Mouse (Mus musculus): ENCODE data around the gene Fggy. TPM values are rescaled to one million over a fixed set of nuclear protein-coding genes. Genes with fewer than 3 reads are reported as not detected.

The Fggy gene
- total and polyA plus RNA-seq, 2 experiments from 2014 or later, result 2.7 to 3.9 TPM

GRCm38 (mm10) chr4:95636937-95637749, 79.8 kb downstream of the Fggy start:
- WGBS, result 24% methylated on average over 7 of the region's 7 CpGs

GRCm38 (mm10) chr4:95638063-95638462, 80.8 kb downstream of the Fggy start:
- H3K4me1 ChIP-seq (ENCODE audit: control insufficient read depth, insufficient read depth), result peaks cover 20% of the 10 kb centered on the region
- H3K9ac ChIP-seq (replicated peaks; ENCODE audit: low read depth, low read length), result no peak overlapping the region
- peak overlapping the region; percentile 87 for H3K27ac ChIP-seq (ENCODE audit: low read depth)
- peak; percentile 12 for DNase-seq (ENCODE audit: low spot score)
- H3K9me3 ChIP-seq (replicated peaks; ENCODE audit: control insufficient read depth, low read length), result no peaks in the 10 kb centered on the region
- TF ChIP-seq EP300 (IDR thresholded peaks at IDR 0.05; ENCODE audit: low read depth) (no peak), CTCF (IDR thresholded peaks at IDR 0.05; ENCODE audit: low read depth) (no peak)
- no peak overlapping the region for H3K4me3 ChIP-seq (ENCODE audit: low read depth, low read length)
- H3K4me2 ChIP-seq (ENCODE audit: low read depth, low read length), result no peak overlapping the region
- no peaks in the 10 kb centered on the region for H3K27me3 ChIP-seq (ENCODE audit: control insufficient read depth, insufficient read depth, low read length)
- H3K36me3 ChIP-seq (replicated peaks; ENCODE audit: control insufficient read depth, insufficient read depth, low read length), result no peaks in the 10 kb centered on the region
- WGBS, result 28% methylated on average over 3 of the region's 3 CpGs
- peak; percentile 31; the same call in 1 of the 2 replicates for ATAC-seq (ENCODE audit: insufficient read depth, low read depth)

More at GRCm38 (mm10) chr4:95636937-95637749, 79.8 kb downstream of the Fggy start:
- ATAC-seq (ENCODE audit: insufficient read depth, low read depth), result peak; percentile 88
- Histone ChIP-seq H3K9ac (replicated peaks; ENCODE audit: low read depth, low read length) (peak overlapping the region; percentile 2; the same call in 1 of the 2 replicates), H3K36me3 (replicated peaks; ENCODE audit: control insufficient read depth, insufficient read depth, low read length) (no peaks in the 10 kb centered on the region), H3K9me3 (replicated peaks; ENCODE audit: control insufficient read depth, low read length) (no peaks in the 10 kb centered on the region), H3K4me2 (ENCODE audit: low read depth, low read length) (peak overlapping the region; percentile 13), H3K27ac (ENCODE audit: low read depth) (peak overlapping the region; percentile 87), H3K27me3 (ENCODE audit: control insufficient read depth, insufficient read depth, low read length) (no peaks in the 10 kb centered on the region), H3K4me3 (ENCODE audit: low read depth, low read length) (no peak overlapping the region), H3K4me1 (ENCODE audit: control insufficient read depth, insufficient read depth) (peaks cover 20% of the 10 kb centered on the region)
- DNase-seq (ENCODE audit: low spot score), result peak; percentile 80
- 0 out of 2 replicates have a peak, but pooled peaks have one; percentile 31 for TF ChIP-seq EP300 (IDR thresholded peaks at IDR 0.05; ENCODE audit: low read depth)
- no peak; the same call in 1 of the 2 replicates for TF ChIP-seq CTCF (IDR thresholded peaks at IDR 0.05; ENCODE audit: low read depth)

GRCm38 (mm10) chr4:95640831-95641230, 83.5 kb downstream of the Fggy start:
- peaks cover 20% of the 10 kb centered on the region for H3K4me1 ChIP-seq (ENCODE audit: control insufficient read depth, insufficient read depth)
- TF ChIP-seq CTCF (IDR thresholded peaks at IDR 0.05; ENCODE audit: low read depth) (no peak), EP300 (IDR thresholded peaks at IDR 0.05; ENCODE audit: low read depth) (no peak)
- no peaks in the 10 kb centered on the region for H3K36me3 ChIP-seq (replicated peaks; ENCODE audit: control insufficient read depth, insufficient read depth, low read length)
- ATAC-seq (ENCODE audit: insufficient read depth, low read depth), result no peak
- 59% methylated on average over 1 of the region's 1 CpGs for WGBS
- no peak for DNase-seq (ENCODE audit: low spot score)
- no peak overlapping the region for H3K4me3 ChIP-seq (ENCODE audit: low read depth, low read length)
- H3K4me2 ChIP-seq (ENCODE audit: low read depth, low read length), result no peak overlapping the region
- no peaks in the 10 kb centered on the region for H3K9me3 ChIP-seq (replicated peaks; ENCODE audit: control insufficient read depth, low read length)
- H3K9ac ChIP-seq (replicated peaks; ENCODE audit: low read depth, low read length), result no peak overlapping the region
- no peak overlapping the region for H3K27ac ChIP-seq (ENCODE audit: low read depth)
- no peaks in the 10 kb centered on the region for H3K27me3 ChIP-seq (ENCODE audit: control insufficient read depth, insufficient read depth, low read length)

GRCm38 (mm10) chr4:95644048-95644447, 86.7 kb downstream of the Fggy start:
- Histone ChIP-seq H3K27me3 (ENCODE audit: control insufficient read depth, insufficient read depth, low read length) (no peaks in the 10 kb centered on the region), H3K9ac (replicated peaks; ENCODE audit: low read depth, low read length) (no peak overlapping the region), H3K9me3 (replicated peaks; ENCODE audit: control insufficient read depth, low read length) (no peaks in the 10 kb centered on the region), H3K4me3 (ENCODE audit: low read depth, low read length) (no peak overlapping the region), H3K36me3 (replicated peaks; ENCODE audit: control insufficient read depth, insufficient read depth, low read length) (no peaks in the 10 kb centered on the region), H3K27ac (ENCODE audit: low read depth) (no peak overlapping the region), H3K4me2 (ENCODE audit: low read depth, low read length) (no peak overlapping the region), H3K4me1 (ENCODE audit: control insufficient read depth, insufficient read depth) (no peaks in the 10 kb centered on the region)
- DNase-seq (ENCODE audit: low spot score), result no peak
- TF ChIP-seq CTCF (IDR thresholded peaks at IDR 0.05; ENCODE audit: low read depth) (no peak), EP300 (IDR thresholded peaks at IDR 0.05; ENCODE audit: low read depth) (no peak)
- 77% methylated on average over 5 of the region's 5 CpGs for WGBS
- ATAC-seq (ENCODE audit: insufficient read depth, low read depth), result no peak

GRCm38 (mm10) chr4:95648801-95649551, 91.7 kb downstream of the Fggy start:
- no peaks in the 10 kb centered on the region for H3K9me3 ChIP-seq (replicated peaks; ENCODE audit: control insufficient read depth, low read length)
- 61% methylated on average over 3 of the region's 3 CpGs for WGBS
- no peaks in the 10 kb centered on the region for H3K27me3 ChIP-seq (ENCODE audit: control insufficient read depth, insufficient read depth, low read length)
- no peaks in the 10 kb centered on the region for H3K36me3 ChIP-seq (replicated peaks; ENCODE audit: control insufficient read depth, insufficient read depth, low read length)
- peaks cover 7% of the 10 kb centered on the region; the same call in 1 of the 2 replicates for H3K4me1 ChIP-seq (ENCODE audit: control insufficient read depth, insufficient read depth)
- DNase-seq (ENCODE audit: low spot score) (no peak), ATAC-seq (ENCODE audit: insufficient read depth, low read depth) (no peak)
- no peak for TF ChIP-seq CTCF (IDR thresholded peaks at IDR 0.05; ENCODE audit: low read depth)
- no peak for TF ChIP-seq EP300 (IDR thresholded peaks at IDR 0.05; ENCODE audit: low read depth)
- H3K9ac ChIP-seq (replicated peaks; ENCODE audit: low read depth, low read length), result no peak overlapping the region
- no peak overlapping the region for H3K4me3 ChIP-seq (ENCODE audit: low read depth, low read length)
- H3K27ac ChIP-seq (ENCODE audit: low read depth), result no peak overlapping the region
- H3K4me2 ChIP-seq (ENCODE audit: low read depth, low read length), result no peak overlapping the region
